ENCODE assay signal across 8 mouse cellular contexts in the genomic region with DNA sequence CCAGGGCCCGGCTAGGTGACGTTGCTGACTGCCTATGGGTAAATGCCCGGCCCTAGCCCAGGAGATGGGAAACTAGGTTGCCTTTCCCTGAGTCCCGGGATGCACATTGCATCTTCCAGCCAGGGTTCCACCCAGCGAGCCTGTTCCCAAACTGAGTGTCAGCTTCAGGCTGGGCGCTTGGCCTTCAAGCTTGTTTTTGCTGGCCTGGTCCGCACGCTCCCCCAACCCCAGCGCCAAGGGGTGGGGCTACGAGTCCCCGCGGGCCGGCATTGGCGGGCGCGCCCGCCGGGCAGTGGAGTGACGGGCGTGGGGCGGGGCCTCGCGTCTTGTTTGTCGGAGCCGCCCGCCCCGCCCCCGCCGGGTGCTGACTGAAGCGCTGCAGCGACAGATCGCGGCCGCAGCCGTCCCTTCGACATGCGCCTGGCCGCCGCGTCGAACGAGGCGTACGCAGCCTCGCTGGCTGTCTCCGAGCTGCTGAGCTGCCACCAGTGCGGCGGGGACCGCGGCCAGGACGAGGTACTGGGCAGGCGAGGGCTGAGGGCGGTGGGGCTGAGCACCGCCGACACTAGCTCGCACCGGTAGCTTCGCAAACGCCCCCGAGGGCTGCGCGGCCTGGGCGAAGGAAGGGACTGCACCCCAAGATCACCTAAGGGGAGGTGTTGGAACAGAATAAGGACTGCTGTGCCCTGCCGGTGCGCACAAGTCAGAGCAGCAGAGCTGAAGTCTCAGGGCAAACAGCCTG.
DNase-seq lines count a peak whose midpoint lies in the region; ATAC-seq and TF ChIP-seq lines count a peak whose summit lies in the region.

No protein-coding gene starts in this region.

- no peaks in the 10 kb centered on the region for H3K27me3 ChIP-seq in ES-Bruce4 (ENCODE audit: control insufficient read depth, insufficient read depth, low read length, poor library complexity, severe bottlenecking)
- H3K27me3 ChIP-seq in forebrain, embryonic 12.5 days: no peaks in the 10 kb centered on the region
- no peaks in the 10 kb centered on the region for H3K27me3 ChIP-seq in heart, postnatal 0 days (ENCODE audit: control insufficient read depth, insufficient read depth, low read length)
- no peaks in the 10 kb centered on the region for H3K27me3 ChIP-seq in liver, embryonic 15.5 days
- no peaks in the 10 kb centered on the region for H3K27me3 ChIP-seq in neural tube, embryonic 11.5 days (ENCODE audit: control insufficient read depth, insufficient read depth, low read length)
- H3K27me3 ChIP-seq in stomach, embryonic 16.5 days (ENCODE audit: control insufficient read depth, insufficient read depth, low read length): no peaks in the 10 kb centered on the region

- H3K4me1 ChIP-seq in ES-Bruce4 (ENCODE audit: control insufficient read depth, insufficient read depth, low read length): no peaks in the 10 kb centered on the region
- H3K4me1 ChIP-seq in forebrain, embryonic 12.5 days: peaks cover 9% of the 10 kb centered on the region
- H3K4me1 ChIP-seq in heart, postnatal 0 days (ENCODE audit: control insufficient read depth, insufficient read depth): peaks cover 23% of the 10 kb centered on the region; the same call in 1 of the 2 replicates
- peaks cover 37% of the 10 kb centered on the region for H3K4me1 ChIP-seq in liver, embryonic 15.5 days (replicated peaks)
- no peaks in the 10 kb centered on the region for H3K4me1 ChIP-seq in neural tube, embryonic 11.5 days (ENCODE audit: control insufficient read depth, insufficient read depth, low read length)
- peaks cover 8% of the 10 kb centered on the region for H3K4me1 ChIP-seq in stomach, embryonic 16.5 days (ENCODE audit: control insufficient read depth, insufficient read depth, low read length)

- peak overlapping the region; percentile 87 for H3K4me2 ChIP-seq in forebrain, embryonic 12.5 days
- peak overlapping the region; percentile 81 for H3K4me2 ChIP-seq in heart, postnatal 0 days (ENCODE audit: low read depth, low read length)
- H3K4me2 ChIP-seq in liver, embryonic 15.5 days: peak overlapping the region; percentile 84
- peak overlapping the region; percentile 90 for H3K4me2 ChIP-seq in neural tube, embryonic 11.5 days (ENCODE audit: low read depth)
- peak overlapping the region; percentile 85 for H3K4me2 ChIP-seq in stomach, embryonic 16.5 days (ENCODE audit: low read depth, low read length)

- WGBS in forebrain, embryonic 12.5 days: under 1% methylated on average over 64 of the region's 65 CpGs
- WGBS in heart, postnatal 0 days: under 1% methylated on average over 61 of the region's 65 CpGs
- WGBS in liver, embryonic 15.5 days (ENCODE audit: insufficient replicate concordance): 1% methylated on average over 65 of the region's 65 CpGs
- WGBS in neural tube, embryonic 11.5 days: 3% methylated on average over 59 of the region's 65 CpGs
- WGBS in stomach, embryonic 16.5 days: under 1% methylated on average over 65 of the region's 65 CpGs

- H3K36me3 ChIP-seq in ES-Bruce4 (ENCODE audit: control insufficient read depth, insufficient read depth, low read length, poor library complexity, severe bottlenecking): no peaks in the 10 kb centered on the region
- no peaks in the 10 kb centered on the region for H3K36me3 ChIP-seq in forebrain, embryonic 12.5 days (replicated peaks)
- no peaks in the 10 kb centered on the region; the same call in 1 of the 2 replicates for H3K36me3 ChIP-seq in heart, postnatal 0 days (replicated peaks; ENCODE audit: control insufficient read depth, insufficient read depth, low read length)
- H3K36me3 ChIP-seq in liver, embryonic 15.5 days (replicated peaks): no peaks in the 10 kb centered on the region
- H3K36me3 ChIP-seq in neural tube, embryonic 11.5 days (ENCODE audit: control insufficient read depth, insufficient read depth, low read length): no peaks in the 10 kb centered on the region
- no peaks in the 10 kb centered on the region for H3K36me3 ChIP-seq in stomach, embryonic 16.5 days (ENCODE audit: control insufficient read depth, insufficient read depth, low read length)

- peak; percentile 93 for DNase-seq in c-Kit-positive CD71-positive TER-119-positive erythroid progenitor cells, embryonic 14.5 days (ENCODE audit: low spot score)
- DNase-seq in heart, postnatal 0 days (ENCODE audit: low spot score): peak; percentile 98
- peak; percentile 97 to 100 for DNase-seq in kidney, postnatal 36 days
- peak; percentile 97 for DNase-seq in neural tube, embryonic 11.5 days (ENCODE audit: low spot score)

- TF ChIP-seq EP300 in ES-Bruce4 (IDR thresholded peaks at IDR 0.05; ENCODE audit: insufficient read depth, low read depth, low read length): no peak
- 0 out of 2 replicates have a peak, but pooled peaks have one; percentile 46 for TF ChIP-seq EP300 in heart, postnatal 0 days (IDR thresholded peaks at IDR 0.05; ENCODE audit: low read depth)

- ATAC-seq in forebrain, embryonic 12.5 days (ENCODE audit: low FRiP score): peak; percentile 98
- ATAC-seq in heart, postnatal 0 days (ENCODE audit: insufficient read depth, low read depth): peak; percentile 98
- peak; percentile 96 for ATAC-seq in liver, embryonic 15.5 days (ENCODE audit: insufficient read depth)
- ATAC-seq in neural tube, embryonic 11.5 days (ENCODE audit: insufficient read depth, low FRiP score, low TSS enrichment): peak; percentile 97
- peak; percentile 98 for ATAC-seq in stomach, embryonic 16.5 days (ENCODE audit: insufficient read depth, low FRiP score)

- H3K27ac ChIP-seq in ES-Bruce4 (ENCODE audit: insufficient read depth, low read length): peak overlapping the region; percentile 4; the same call in 1 of the 2 replicates
- peak overlapping the region; percentile 94 for H3K27ac ChIP-seq in forebrain, embryonic 12.5 days
- H3K27ac ChIP-seq in heart, postnatal 0 days (ENCODE audit: low read depth): peak overlapping the region; percentile 99
- peak overlapping the region; percentile 100 for H3K27ac ChIP-seq in liver, embryonic 15.5 days (replicated peaks)
- peak overlapping the region; percentile 88 for H3K27ac ChIP-seq in neural tube, embryonic 11.5 days (ENCODE audit: low read depth, low read length)
- H3K27ac ChIP-seq in stomach, embryonic 16.5 days (ENCODE audit: low read length): peak overlapping the region; percentile 93

- TF ChIP-seq CTCF in ES-Bruce4 (IDR thresholded peaks at IDR 0.05; ENCODE audit: low read depth, low read length): no peak
- TF ChIP-seq CTCF in heart, postnatal 0 days (IDR thresholded peaks at IDR 0.05; ENCODE audit: low read depth): no peak; the same call in 1 of the 2 replicates

- no peaks in the 10 kb centered on the region for H3K9me3 ChIP-seq in ES-Bruce4 (replicated peaks; ENCODE audit: control insufficient read depth, insufficient read depth, low read length, poor library complexity, severe bottlenecking)
- no peaks in the 10 kb centered on the region for H3K9me3 ChIP-seq in forebrain, embryonic 12.5 days
- H3K9me3 ChIP-seq in heart, postnatal 0 days (replicated peaks; ENCODE audit: control insufficient read depth, low read length): no peaks in the 10 kb centered on the region
- H3K9me3 ChIP-seq in liver, embryonic 15.5 days (replicated peaks): no peaks in the 10 kb centered on the region
- H3K9me3 ChIP-seq in neural tube, embryonic 11.5 days (ENCODE audit: control insufficient read depth, low read length): no peaks in the 10 kb centered on the region
- no peaks in the 10 kb centered on the region for H3K9me3 ChIP-seq in stomach, embryonic 16.5 days (replicated peaks; ENCODE audit: control insufficient read depth, low read length)

- peak; percentile 10 for TF ChIP-seq POLR2A in ES-Bruce4 (IDR thresholded peaks at IDR 0.05; ENCODE audit: insufficient read depth, low read length)

- peak overlapping the region; percentile 49 for H3K9ac ChIP-seq in ES-Bruce4 (ENCODE audit: low read depth, poor library complexity, severe bottlenecking)
- peak overlapping the region; percentile 80 for H3K9ac ChIP-seq in forebrain, embryonic 12.5 days
- H3K9ac ChIP-seq in heart, postnatal 0 days (replicated peaks; ENCODE audit: low read depth, low read length): peak overlapping the region; percentile 93
- H3K9ac ChIP-seq in liver, embryonic 15.5 days: peak overlapping the region; percentile 95
- peak overlapping the region; percentile 84 for H3K9ac ChIP-seq in neural tube, embryonic 11.5 days (ENCODE audit: low read length)
- H3K9ac ChIP-seq in stomach, embryonic 16.5 days (ENCODE audit: low read length): peak overlapping the region; percentile 91

- peak overlapping the region; percentile 71 for H3K4me3 ChIP-seq in ES-Bruce4 (ENCODE audit: low read depth, low read length)
- peak overlapping the region; percentile 65 for H3K4me3 ChIP-seq in forebrain, embryonic 12.5 days (replicated peaks)
- peak overlapping the region; percentile 85 for H3K4me3 ChIP-seq in heart, postnatal 0 days (ENCODE audit: low read depth, low read length)
- peak overlapping the region; percentile 86 for H3K4me3 ChIP-seq in liver, embryonic 15.5 days (replicated peaks)
- H3K4me3 ChIP-seq in neural tube, embryonic 11.5 days (ENCODE audit: low read depth, low read length): peak overlapping the region; percentile 61
- H3K4me3 ChIP-seq in stomach, embryonic 16.5 days (replicated peaks; ENCODE audit: low read length): peak overlapping the region; percentile 80

Comparison
In these comparisons a context has a peak if more than half of its experiments do, and no peak if none do; other contexts are left out.
1. Peak in every context shown above with its lines: DNase-seq, ATAC-seq, H3K4me3 ChIP-seq and H3K27ac ChIP-seq.
2. H3K27ac ChIP-seq: peak in every context shown above with its lines; median percentile 100 in liver, embryonic 15.5 days; 99 in heart, postnatal 0 days; 94 in forebrain, embryonic 12.5 days; 93 in stomach, embryonic 16.5 days; 88 in neural tube, embryonic 11.5 days; 4 in ES-Bruce4.